Mouse (Mus musculus) CH12.LX (cell line): ENCODE results near the gene Sema6d. TPM values are rescaled to one million over a fixed set of nuclear protein-coding genes. Genes with fewer than 3 reads are reported as not detected.

Experiments
- DNase-seq: peaks from one replicate; pipeline ENCODE4 v3.0.0-alpha.2; 2013; ENCODE audit errors: extremely low read depth
- H3K27ac ChIP-seq: 2 replicates; pipeline ENCODE4 v1.5.1; 2012; ENCODE audit warnings: low read depth, mild to moderate bottlenecking, control low read depth, moderate library complexity; ENCODE audit not compliant: insufficient read depth
- H3K27me3 ChIP-seq: replicated peaks from 2 replicates; pipeline ENCODE3; 2012; ENCODE audit warnings: inconsistent platforms
- H3K36me3 ChIP-seq, 2 experiments: replicated peaks in 1 of 2; 2 replicates each; pipeline versions ENCODE3 to v1.6.1; 2012; ENCODE audit warnings: inconsistent platforms in 1 of 2, low read length in 1 of 2, mild to moderate bottlenecking in 1 of 2, mixed read lengths in 1 of 2, moderate library complexity in 1 of 2; ENCODE audit not compliant: control insufficient read depth in 1 of 2, insufficient read depth in 1 of 2
- H3K4me1 ChIP-seq, 2 experiments: 2 replicates each; pipeline ENCODE4 v1.6.1; 2012; ENCODE audit warnings: inconsistent platforms in 1 of 2, moderate library complexity in 1 of 2; ENCODE audit not compliant: insufficient read depth in 2 of 2, control insufficient read depth in 1 of 2
- H3K4me2 ChIP-seq: 2 replicates; pipeline ENCODE4 v1.6.1; 2012; ENCODE audit warnings: low read depth, mild to moderate bottlenecking, control low read depth; ENCODE audit not compliant: poor library complexity, insufficient read depth, severe bottlenecking
- H3K4me3 ChIP-seq, 3 experiments: fragments of 150-350 bp in 1 of 3; sonication (generic) in 1 of 3; replicated peaks in 1 of 3; 2 replicates each; pipeline versions ENCODE3 to v1.5.1; 2011 to 2012; ENCODE audit warnings: low read depth in 2 of 3, low read length in 2 of 3, mild to moderate bottlenecking in 2 of 3, moderate library complexity in 2 of 3, control low read depth in 1 of 3, improper control_type of control experiment in 1 of 3, inconsistent platforms in 1 of 3, mixed read lengths in 1 of 3; ENCODE audit not compliant: poor library complexity in 1 of 3
- H3K79me2 ChIP-seq: replicated peaks from 2 replicates; pipeline ENCODE4 v1.6.1; 2012; ENCODE audit warnings: mild to moderate bottlenecking, moderate library complexity; ENCODE audit not compliant: control insufficient read depth, poor library complexity, insufficient read depth, severe bottlenecking; ENCODE audit errors: extremely low read depth
- H3K9ac ChIP-seq: 2 replicates; pipeline ENCODE4 v1.6.1; 2012; ENCODE audit warnings: low read depth, mild to moderate bottlenecking, control low read depth, moderate library complexity; ENCODE audit not compliant: insufficient read depth
- H3K9me3 ChIP-seq: replicated peaks from 2 replicates; pipeline ENCODE3; 2012; ENCODE audit warnings: low read length, inconsistent platforms, mixed read lengths
- BHLHE40 ChIP-seq: IDR thresholded peaks from 2 replicates; pipeline ENCODE4 v1.6.1; 2011; ENCODE audit warnings: mild to moderate bottlenecking, low read depth, low read length, improper control_type of control experiment
- CHD1 ChIP-seq: IDR thresholded peaks from 2 replicates; pipeline ENCODE4 v1.6.1; 2012; ENCODE audit warnings: low read depth, low read length, improper control_type of control experiment, inconsistent platforms
- E2F4 ChIP-seq: IDR thresholded peaks from 2 replicates; pipeline ENCODE4 v1.6.1; 2011; ENCODE audit warnings: low read depth, low read length, improper control_type of control experiment; ENCODE audit not compliant: insufficient replicate concordance
- ELF1 ChIP-seq: IDR thresholded peaks from 2 replicates; pipeline ENCODE4 v1.6.1; 2014; ENCODE audit warnings: low read depth, mild to moderate bottlenecking, inconsistent platforms, low read length, improper control_type of control experiment
- GABPA ChIP-seq: IDR thresholded peaks from 2 replicates; pipeline ENCODE4 v1.6.1; 2012; ENCODE audit warnings: low read depth, low read length, improper control_type of control experiment, inconsistent platforms; ENCODE audit not compliant: insufficient replicate concordance
- HCFC1 ChIP-seq: IDR thresholded peaks from 2 replicates; pipeline ENCODE4 v1.6.1; 2012; ENCODE audit warnings: low read depth, mild to moderate bottlenecking, inconsistent platforms, low read length, improper control_type of control experiment
- IRF4 ChIP-seq: IDR thresholded peaks from 2 replicates; pipeline ENCODE4 v1.6.1; 2014; ENCODE audit warnings: low read depth, mild to moderate bottlenecking, inconsistent platforms, low read length, improper control_type of control experiment
- JUND ChIP-seq: conservative IDR thresholded peaks from 2 replicates; pipeline ENCODE4 v1.6.1; 2011; ENCODE audit warnings: low read depth, low read length, improper control_type of control experiment
- KAT2A ChIP-seq: IDR thresholded peaks from 2 replicates; pipeline ENCODE4 v1.6.1; 2012; ENCODE audit warnings: low read length, improper control_type of control experiment, inconsistent platforms; ENCODE audit not compliant: insufficient replicate concordance
- NELFE ChIP-seq: IDR thresholded peaks from 2 replicates; pipeline ENCODE4 v1.6.1; 2011; ENCODE audit warnings: low read depth, low read length, improper control_type of control experiment
- NRF1 ChIP-seq: IDR thresholded peaks from 2 replicates; pipeline ENCODE4 v1.6.1; 2014; ENCODE audit warnings: low read depth, mild to moderate bottlenecking, inconsistent platforms, low read length, improper control_type of control experiment, moderate library complexity
- POLR2AphosphoS2 ChIP-seq: IDR thresholded peaks from 2 replicates; pipeline ENCODE4 v1.6.1; 2011; ENCODE audit warnings: low read depth, low read length, improper control_type of control experiment
- RAD21 ChIP-seq: IDR thresholded peaks from 2 replicates; pipeline ENCODE4 v1.6.1; 2011; ENCODE audit warnings: low read depth, mild to moderate bottlenecking, low read length, improper control_type of control experiment, moderate library complexity
- RCOR1 ChIP-seq: conservative IDR thresholded peaks from 2 replicates; pipeline ENCODE4 v1.6.1; 2012; ENCODE audit warnings: low read depth, mild to moderate bottlenecking, inconsistent platforms, low read length, improper control_type of control experiment
- SIN3A ChIP-seq: IDR thresholded peaks from 2 replicates; pipeline ENCODE4 v1.6.1; 2012; ENCODE audit warnings: low read length, improper control_type of control experiment, inconsistent platforms
- TBP ChIP-seq: conservative IDR thresholded peaks from 2 replicates; pipeline ENCODE4 v1.6.1; 2011; ENCODE audit warnings: low read depth, low read length, improper control_type of control experiment
- ZC3H11A ChIP-seq: IDR thresholded peaks from 2 replicates; pipeline ENCODE4 v1.6.1; 2012; ENCODE audit warnings: low read depth, mild to moderate bottlenecking, inconsistent platforms, low read length, improper control_type of control experiment
- ZMIZ1 ChIP-seq: IDR thresholded peaks from 2 replicates; pipeline ENCODE4 v1.6.1; 2012; ENCODE audit warnings: low read depth, mild to moderate bottlenecking, inconsistent platforms, low read length, improper control_type of control experiment
- dilution Hi-C: fragments of 300-500 bp; cut with MboI; formaldehyde crosslinking; loops from 2 replicates; pipeline ENCODE4 v1.14.3; 2020; ENCODE audit warnings: low sequenced_read_pairs; ENCODE audit not compliant: extremely low pct_unique_long_range_greater_than_20kb, extremely low pct_ligation_motif_present
- in situ Hi-C: fragments of 300-500 bp; cut with MboI; formaldehyde crosslinking; loops from 3 replicates; pipeline ENCODE4 v1.14.3; 2019; ENCODE audit warnings: low sequenced_read_pairs, low pct_ligation_motif_present, low pct_unique_long_range_greater_than_20kb, mixed read lengths
- polyA plus RNA-seq: library from polyadenylated mRNA; unstranded; fragments of >175 nt; gene quantifications from 2 replicates; pipeline ENCODE4 v1.2.1, GENCODE M21; 2012; ENCODE audit warnings: low read depth; ENCODE audit not compliant: insufficient read length
- total RNA-seq, 2 experiments: library from RNA; depleted of rRNA; stranded (reverse); fragments of 300-350 nt in 1 of 2; fragments of >200 nt in 1 of 2; gene quantifications; 2 replicates each; pipeline ENCODE4 v1.2.3; 2012 to 2014

Sema6d gene
- total and polyA plus RNA-seq, 3 experiments, result not detected

DNA sequence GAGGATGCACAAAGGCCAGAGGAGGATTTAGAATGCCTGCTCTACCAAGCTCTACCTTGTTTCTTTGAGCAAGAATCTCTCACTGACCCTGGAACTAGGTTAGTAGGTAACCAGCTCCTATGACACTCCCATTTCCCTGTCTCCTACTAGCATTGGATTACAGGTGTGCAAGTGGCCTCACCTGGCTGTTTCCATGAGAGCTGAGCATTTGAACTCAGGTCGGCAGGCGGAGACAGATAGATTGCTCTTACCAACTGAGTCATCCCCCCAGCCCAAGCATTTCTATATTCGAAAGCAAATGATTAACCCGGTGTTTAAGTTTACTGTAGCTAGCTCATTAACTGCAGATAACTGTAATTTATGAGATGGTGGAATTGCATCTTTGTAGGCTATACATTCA lies 503.0 kb downstream of the Sema6d start:
- H3K4me3 ChIP-seq, result no peak overlapping the region
- in situ Hi-C loops, result no loop called here
- no peaks in the 10 kb centered on the region for H3K27me3 ChIP-seq
- H3K36me3 ChIP-seq, result no peaks in the 10 kb centered on the region
- TF ChIP-seq CHD1, result no peak
- no peak for TF ChIP-seq ZMIZ1
- TF ChIP-seq GABPA, result no peak
- no peak for TF ChIP-seq HCFC1
- no peak for TF ChIP-seq IRF4
- no peak for TF ChIP-seq ZC3H11A
- TF ChIP-seq KAT2A, result no peak
- no peak for TF ChIP-seq RCOR1
- DNase-seq, result no peak
- H3K4me1 ChIP-seq, result no peaks in the 10 kb centered on the region
- no peaks in the 10 kb centered on the region for H3K79me2 ChIP-seq
- no peak overlapping the region for H3K4me2 ChIP-seq
- no peak overlapping the region for H3K27ac ChIP-seq
- dilution Hi-C loops, result no loop called here
- peaks cover 44% of the 10 kb centered on the region for H3K9me3 ChIP-seq
- no peak overlapping the region for H3K9ac ChIP-seq

GRCm38 (mm10) chr2:124599014-124599413 lies 509.2 kb downstream of the Sema6d start:
- in situ Hi-C loops, result no loop called here
- Histone ChIP-seq H3K4me2 (no peak overlapping the region), H3K9ac (no peak overlapping the region), H3K9me3 (peaks cover 58% of the 10 kb centered on the region)
- TF ChIP-seq POLR2AphosphoS2 (no peak), RAD21 (no peak), NELFE (no peak), KAT2A (no peak), IRF4 (no peak), RCOR1 (no peak), E2F4 (no peak), NRF1 (no peak), JUND (no peak), HCFC1 (no peak), ELF1 (no peak), SIN3A (no peak), GABPA (no peak), TBP (no peak), BHLHE40 (no peak)
- TF ChIP-seq, all 38 proteins: peak for 0
- no peak overlapping the region for H3K4me3 ChIP-seq
- dilution Hi-C loops, result no loop called here
- H3K27me3 ChIP-seq, result no peaks in the 10 kb centered on the region
- no peak overlapping the region for H3K27ac ChIP-seq
- no peaks in the 10 kb centered on the region for H3K79me2 ChIP-seq
- no peak for DNase-seq
- H3K36me3 ChIP-seq, result no peaks in the 10 kb centered on the region
- no peaks in the 10 kb centered on the region for H3K4me1 ChIP-seq
